In the genomic region with DNA sequence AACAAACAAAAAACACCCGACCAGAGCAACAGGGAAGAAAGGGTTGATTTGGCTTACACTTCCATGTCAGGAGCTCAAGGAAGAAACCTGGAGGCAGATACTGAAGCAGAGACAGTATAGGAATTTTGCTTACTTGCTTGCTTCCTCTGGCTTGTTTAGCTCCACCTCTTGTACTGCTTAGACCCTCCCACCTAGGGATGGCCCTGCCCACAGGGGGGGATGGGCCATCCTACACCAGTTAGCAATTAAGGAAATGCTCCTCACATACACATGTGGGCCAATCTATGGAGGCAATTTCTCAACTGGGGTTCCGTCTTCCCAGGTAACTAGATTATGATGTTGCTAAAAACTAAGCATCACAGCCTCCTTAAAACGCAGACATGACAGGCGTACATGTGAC, we compare ENCODE assay signal across 16 mouse cellular contexts. TPM values are rescaled to one million over a fixed set of nuclear protein-coding genes. Genes with fewer than 3 reads are reported as not detected.
DNase-seq lines count a peak whose midpoint lies in the region; ATAC-seq and TF ChIP-seq lines count a peak whose summit lies in the region.
"Had no signal": no experiment of that assay in that cellular context is flagged by ENCODE, and none has a peak within 500 bp of the region (broad histone marks: within the 10 kb centered on the region; RNA-seq: fewer than 3 reads in every experiment).

No protein-coding gene starts in this region.

- H3K9ac ChIP-seq in embryonic facial prominence, embryonic 13.5 days: no peak overlapping the region
- peak overlapping the region; percentile 63; the same call in 1 of the 2 replicates for H3K9ac ChIP-seq in CH12.LX (ENCODE audit: insufficient read depth, low read depth)
- no peak overlapping the region for H3K9ac ChIP-seq in intestine, postnatal 0 days (ENCODE audit: low read depth, low read length)
- H3K9ac ChIP-seq: forebrain, embryonic 13.5 days had no signal

- H3K79me2 ChIP-seq in CH12.LX (replicated peaks; ENCODE audit: control insufficient read depth, extremely low read depth, insufficient read depth, poor library complexity, severe bottlenecking) (peaks cover 26% of the 10 kb centered on the region), macrophage (ENCODE audit: inconsistent target) (peaks cover 51% of the 10 kb centered on the region; the same call in 1 of the 2 replicates)

- no peak for DNase-seq in embryonic facial prominence, embryonic 10.5 days (ENCODE audit: low spot score)
- no peak for DNase-seq in CH12.LX (ENCODE audit: extremely low read depth)
- no peak for DNase-seq in adrenal gland, adult 8-10 months
- DNase-seq in layer of hippocampus, adult 9-10 months (ENCODE audit: low spot score): no peak
- DNase-seq: adrenal gland, postnatal 36 days; cerebellum, adult 11-12 months; gastrocnemius, postnatal 10 days; heart, postnatal 10 days; layer of hippocampus, adult 9-11 months; left cerebral cortex, postnatal 4 days; right cerebral cortex, postnatal 25 days had no signal

- H3K4me1 ChIP-seq in embryonic facial prominence, embryonic 13.5 days: peaks cover 18% of the 10 kb centered on the region
- H3K4me1 ChIP-seq in embryonic facial prominence, embryonic 10.5 days: peaks cover 4% of the 10 kb centered on the region; the same call in 1 of the 2 replicates
- peaks cover 17 to 45% of the 10 kb centered on the region in 2 experiments for H3K4me1 ChIP-seq in CH12.LX (ENCODE audit: control insufficient read depth in 1 of 2, insufficient read depth in 2 of 2)
- no peaks in the 10 kb centered on the region for H3K4me1 ChIP-seq in intestine, postnatal 0 days (replicated peaks; ENCODE audit: control insufficient read depth, insufficient read depth, low read length)

- in situ Hi-C loops in CH12.LX (cut with MboI; ENCODE audit: low pct_ligation_motif_present, low pct_unique_long_range_greater_than_20kb, low sequenced_read_pairs): no loop called here

- H3K36me3 ChIP-seq in embryonic facial prominence, embryonic 13.5 days: no peaks in the 10 kb centered on the region
- H3K36me3 ChIP-seq in embryonic facial prominence, embryonic 10.5 days (replicated peaks): no peaks in the 10 kb centered on the region
- H3K36me3 ChIP-seq in CH12.LX (replicated peaks in 1 of 2; ENCODE audit: control insufficient read depth in 1 of 2, insufficient read depth in 1 of 2, low read length in 1 of 2) (peaks cover 11 to 47% of the 10 kb centered on the region in 2 experiments), macrophage (ENCODE audit: inconsistent target) (no peaks in the 10 kb centered on the region)
- no peaks in the 10 kb centered on the region for H3K36me3 ChIP-seq in intestine, postnatal 0 days (ENCODE audit: control insufficient read depth, insufficient read depth)

- no peak overlapping the region for H3K4me3 ChIP-seq in embryonic facial prominence, embryonic 13.5 days
- H3K4me3 ChIP-seq in embryonic facial prominence, embryonic 10.5 days: no peak overlapping the region
- peak overlapping the region in 2 of 3 experiments; percentile 49 to 53 for H3K4me3 ChIP-seq in CH12.LX (replicated peaks in 1 of 3; ENCODE audit: low read depth in 2 of 3, low read length in 2 of 3, poor library complexity in 1 of 3)
- peak overlapping the region; percentile 15 for H3K4me3 ChIP-seq in macrophage (ENCODE audit: inconsistent target)
- H3K4me3 ChIP-seq in intestine, postnatal 0 days (ENCODE audit: low read depth, low read length): no peak overlapping the region
- H3K4me3 ChIP-seq: forebrain, embryonic 13.5 days had no signal

- no peak for TF ChIP-seq RAD21 in CH12.LX (IDR thresholded peaks at IDR 0.05; ENCODE audit: low read depth, low read length)

- no peaks in the 10 kb centered on the region for H3K27me3 ChIP-seq in embryonic facial prominence, embryonic 13.5 days
- H3K27me3 ChIP-seq in embryonic facial prominence, embryonic 10.5 days (replicated peaks; ENCODE audit: low read depth, poor library complexity, severe bottlenecking): no peaks in the 10 kb centered on the region
- no peaks in the 10 kb centered on the region for H3K27me3 ChIP-seq in CH12.LX (replicated peaks)
- no peaks in the 10 kb centered on the region for H3K27me3 ChIP-seq in intestine, postnatal 0 days (replicated peaks; ENCODE audit: control insufficient read depth, insufficient read depth, low read length)
- H3K27me3 ChIP-seq: forebrain, embryonic 13.5 days had no signal

- WGBS in embryonic facial prominence, embryonic 13.5 days: 77% methylated on average over 4 of the region's 4 CpGs
- 82% methylated on average over 4 of the region's 4 CpGs for WGBS in embryonic facial prominence, embryonic 10.5 days
- 67% methylated on average over 4 of the region's 4 CpGs for WGBS in macrophage (ENCODE audit: missing documents)
- 79% methylated on average over 4 of the region's 4 CpGs for WGBS in intestine, postnatal 0 days

- no peak for TF ChIP-seq POLR2A in CH12.LX (IDR thresholded peaks at IDR 0.05; ENCODE audit: low read depth, low read length)

- no peak overlapping the region for H3K4me2 ChIP-seq in embryonic facial prominence, embryonic 13.5 days
- H3K4me2 ChIP-seq in CH12.LX (ENCODE audit: insufficient read depth, low read depth, poor library complexity, severe bottlenecking): peak overlapping the region; percentile 93
- H3K4me2 ChIP-seq in intestine, postnatal 0 days (replicated peaks; ENCODE audit: low read depth): no peak overlapping the region
- H3K4me2 ChIP-seq: forebrain, embryonic 13.5 days had no signal

- peak overlapping the region; percentile 44; the same call in 1 of the 2 replicates for H3K27ac ChIP-seq in embryonic facial prominence, embryonic 13.5 days
- no peak overlapping the region for H3K27ac ChIP-seq in embryonic facial prominence, embryonic 10.5 days (replicated peaks)
- H3K27ac ChIP-seq in CH12.LX (ENCODE audit: insufficient read depth, low read depth) (peak overlapping the region; percentile 87), macrophage (peak overlapping the region; percentile 65)
- H3K27ac ChIP-seq in intestine, postnatal 0 days (ENCODE audit: low read depth, low read length): no peak overlapping the region
- H3K27ac ChIP-seq: forebrain, embryonic 13.5 days had no signal

- ATAC-seq in embryonic facial prominence, embryonic 13.5 days (ENCODE audit: insufficient number of reproducible peaks, insufficient read depth, low FRiP score, low TSS enrichment, low read depth): no peak
- ATAC-seq in erythroid progenitor cell, adult 5-6 weeks (replicated peaks; ENCODE audit: low FRiP score, poor library complexity, severe bottlenecking): 0 out of 2 replicates have a peak, but pooled peaks have one; percentile 46
- no peak for ATAC-seq in intestine, postnatal 0 days
- ATAC-seq: forebrain, embryonic 13.5 days had no signal

- H3K9me3 ChIP-seq in embryonic facial prominence, embryonic 13.5 days: no peaks in the 10 kb centered on the region
- H3K9me3 ChIP-seq in embryonic facial prominence, embryonic 10.5 days: no peaks in the 10 kb centered on the region
- H3K9me3 ChIP-seq in CH12.LX (replicated peaks; ENCODE audit: low read length): no peaks in the 10 kb centered on the region
- H3K9me3 ChIP-seq in intestine, postnatal 0 days (ENCODE audit: control insufficient read depth): no peaks in the 10 kb centered on the region
- H3K9me3 ChIP-seq: forebrain, embryonic 13.5 days had no signal

- dilution Hi-C loops in CH12.LX (cut with MboI; ENCODE audit: extremely low pct_ligation_motif_present, extremely low pct_unique_long_range_greater_than_20kb, low sequenced_read_pairs): no loop called here

- TF ChIP-seq CTCF in CH12.LX (conservative IDR thresholded peaks at IDR 0.05 in 1 of 2, IDR thresholded peaks at IDR 0.05 in 1 of 2; ENCODE audit: low read depth in 2 of 2, low read length in 2 of 2): no peak
- no peak for TF ChIP-seq CTCF in intestine, postnatal 0 days (IDR thresholded peaks at IDR 0.05; ENCODE audit: low read depth)

- TF ChIP-seq EP300 in CH12.LX (IDR thresholded peaks at IDR 0.05; ENCODE audit: low read length): no peak

TF ChIP-seq in CH12.LX, 34 proteins besides CTCF, POLR2A, EP300 and RAD21 (continues in another document):
- TF ChIP-seq MEF2A (IDR thresholded peaks at IDR 0.05; ENCODE audit: borderline replicate concordance, low read depth, low read length) (no peak), GABPA (IDR thresholded peaks at IDR 0.05; ENCODE audit: insufficient replicate concordance, low read depth, low read length) (no peak), TCF12 (IDR thresholded peaks at IDR 0.05; ENCODE audit: low read depth, low read length) (no peak), BHLHE40 (IDR thresholded peaks at IDR 0.05; ENCODE audit: low read depth, low read length) (no peak), NRF1 (IDR thresholded peaks at IDR 0.05; ENCODE audit: low read depth, low read length) (no peak), SIN3A (IDR thresholded peaks at IDR 0.05; ENCODE audit: low read length) (no peak), POLR2AphosphoS2 (IDR thresholded peaks at IDR 0.05; ENCODE audit: low read depth, low read length) (no peak), RCOR1 (conservative IDR thresholded peaks at IDR 0.05; ENCODE audit: low read depth, low read length) (no peak), USF2 (conservative IDR thresholded peaks at IDR 0.05; ENCODE audit: low read depth, low read length) (no peak), ELF1 (IDR thresholded peaks at IDR 0.05; ENCODE audit: low read depth, low read length) (0 out of 2 replicates have a peak, but pooled peaks have one; percentile 18), HCFC1 (IDR thresholded peaks at IDR 0.05; ENCODE audit: low read depth, low read length) (no peak), CHD2 (IDR thresholded peaks at IDR 0.05; ENCODE audit: low read length) (peak; percentile 70), MAFK (IDR thresholded peaks at IDR 0.05; ENCODE audit: insufficient replicate concordance, low read length) (no peak), MAZ (IDR thresholded peaks at IDR 0.05; ENCODE audit: low read depth, low read length) (no peak)

RNA-seq across cellular contexts. Expression of gene Atxn1, which starts 39.5 kb away (rescaled TPM):
- 5.5 and 7.7 TPM in 2 replicates for polyA plus RNA-seq in embryonic facial prominence, embryonic 13.5 days (2015; fragmentation: Nextera tagmentation; extraction: Ambion mirVana)
- polyA plus RNA-seq in embryonic facial prominence, embryonic 10.5 days (2016; fragmentation: Nextera tagmentation; extraction: Ambion mirVana): 1.1 and 1.2 TPM in 2 replicates
- total RNA-seq in CH12.LX (2012; rRNA removed) (13.1 and 13.6 TPM in 2 replicates), CH12.LX (2014; rRNA removed) (8.0 and 8.2 TPM in 2 replicates)
- polyA plus RNA-seq in CH12.LX (2012; ENCODE audit: insufficient read length, low read depth) (9.3 and 9.7 TPM in 2 replicates), macrophage (2018) (8.4 to 12.2 TPM (median 10.8 TPM) in 3 replicates)
- 4.3 and 30.2 TPM in 2 replicates for total RNA-seq in erythroid progenitor cell, adult 5-6 weeks (2015; ENCODE audit: low replicate concordance)
- total RNA-seq in erythroid progenitor cell, adult 5-6 weeks (2017; ENCODE audit: low replicate concordance): 3.6 and 7.2 TPM in 2 replicates
- 100 to 1,000 TPM; 108 to 197 (median 141) TPM for total RNA-seq in macrophage (2018; cell fraction: chromatin; rRNA removed)
- 10 to 100 TPM; 21.4 to 49.6 (median 36.0) TPM for total RNA-seq in macrophage (2018; cell fraction: cytosol; rRNA removed)
- 100 to 1,000 TPM in 15 of 26 experiments, 10 to 100 TPM in 11; 58.4 to 174 (median 115) TPM for total RNA-seq in macrophage (2018; cell fraction: nucleus; rRNA removed)
- 10 to 100 TPM; 32.0 to 59.9 (median 48.1) TPM for total RNA-seq in adrenal gland, adult 8-10 months (2022)
- 6.1 and 9.4 TPM in 2 replicates for polyA plus RNA-seq in intestine, postnatal 0 days (2015; fragmentation: Nextera tagmentation; extraction: Ambion mirVana)

Comparison
In these comparisons a context has a peak if more than half of its experiments do, and no peak if none do; other contexts are left out.
1. H3K27ac ChIP-seq: peak in embryonic facial prominence, embryonic 13.5 days (single experiment), CH12.LX (single experiment) and macrophage (single experiment); none in embryonic facial prominence, embryonic 10.5 days (single experiment) and intestine, postnatal 0 days (single experiment).
2. H3K4me3 ChIP-seq: peak in CH12.LX (2 of 3) and macrophage (single experiment); none in embryonic facial prominence, embryonic 13.5 days (single experiment), embryonic facial prominence, embryonic 10.5 days (single experiment) and intestine, postnatal 0 days (single experiment).